Mouse (Mus musculus) embryonic facial prominence, embryonic 11.5 days (tissue): Measurements from ENCODE around the gene Hist1h3h. TPM values are rescaled to one million over a fixed set of nuclear protein-coding genes. Genes with fewer than 3 reads are reported as not detected.
"Not testable (repeated sequence)": the region's sequence is repeated elsewhere in the genome, so short reads cannot be mapped to it uniquely, and the experiment has no call there.

Experiments used
- ATAC-seq: fragments of 200-750 bp; cut with Nextera tagmentation; replicated peaks from 2 replicates; pipeline ENCODE4 v1.8.0; 2017; ENCODE audit warnings: low read depth; ENCODE audit not compliant: insufficient number of reproducible peaks, low FRiP score, low TSS enrichment
- DNase-seq: peaks from one replicate; pipeline ENCODE4 v3.0.0-alpha.2; 2015; ENCODE audit warnings: low spot score
- H3K27ac ChIP-seq: fragments of 300-500 bp; sonication (generic); replicated peaks from 2 replicates; pipeline ENCODE4 v1.5.1; 2014; ENCODE audit warnings: mild to moderate bottlenecking, low read depth, low read length, control low read depth
- H3K27me3 ChIP-seq: fragments of 300-500 bp; sonication (generic); 2 replicates; pipeline ENCODE4 v1.6.1; 2014; ENCODE audit warnings: mild to moderate bottlenecking, low read length, moderate library complexity, mixed read lengths; ENCODE audit not compliant: control insufficient read depth, insufficient read depth
- H3K36me3 ChIP-seq: fragments of 300-500 bp; sonication (generic); replicated peaks from 2 replicates; pipeline ENCODE4 v1.6.1; 2014; ENCODE audit warnings: low read depth, mild to moderate bottlenecking, low read length, moderate library complexity, mixed read lengths; ENCODE audit not compliant: control insufficient read depth, insufficient read depth
- H3K4me1 ChIP-seq: fragments of 300-500 bp; sonication (generic); 2 replicates; pipeline ENCODE4 v1.6.1; 2014; ENCODE audit warnings: low read length, mixed read lengths; ENCODE audit not compliant: control insufficient read depth, insufficient read depth
- H3K4me2 ChIP-seq: fragments of 300-500 bp; sonication (generic); 2 replicates; pipeline ENCODE4 v1.6.1; 2014; ENCODE audit warnings: low read depth, mild to moderate bottlenecking, control low read depth, low read length, moderate library complexity
- H3K4me3 ChIP-seq: fragments of 300-500 bp; sonication (generic); 2 replicates; pipeline ENCODE4 v1.5.1; 2014; ENCODE audit warnings: low read depth, low read length, control low read depth
- H3K9ac ChIP-seq: fragments of 300-500 bp; sonication (generic); replicated peaks from 2 replicates; pipeline ENCODE4 v1.6.1; 2014; ENCODE audit warnings: mild to moderate bottlenecking, control low read depth, low read length
- H3K9me3 ChIP-seq: fragments of 300-500 bp; sonication (generic); replicated peaks from 2 replicates; pipeline ENCODE4 v1.6.1; 2016; ENCODE audit warnings: mild to moderate bottlenecking, low read length, inconsistent platforms, mixed read lengths; ENCODE audit not compliant: control insufficient read depth
- WGBS: fragments of 180-500 bp; shearing (Covaris S2); extraction: QIAGEN DNeasy Blood & Tissue Kit; methylation state at CpG from one replicate; pipeline ENCODE4 v1.1.7; 2014; 5-methylcytosine and 5-hydroxymethylcytosine counted together
- polyA plus RNA-seq: library from polyadenylated mRNA; unstranded; fragments of >200 nt; fragmentation: Nextera tagmentation; extraction: Ambion mirVana; gene quantifications from 2 replicates; pipeline ENCODE4 v1.2.1, GENCODE M21; 2014

Hist1h3h gene
- polyA plus RNA-seq, 1 experiment from 2014 or later = 14.7 TPM

GRCm38 (mm10) chr13:21745006-21745405 lies 27.5 kb downstream of the Hist1h3h start:
- no peaks in the 10 kb centered on the region for H3K27me3 ChIP-seq
- H3K9ac ChIP-seq = no peak overlapping the region
- DNase-seq = no peak
- H3K4me3 ChIP-seq = no peak overlapping the region
- H3K27ac ChIP-seq = no peak overlapping the region
- H3K4me1 ChIP-seq = no peaks in the 10 kb centered on the region
- 84% methylated on average over 1 of the region's 1 CpGs for WGBS
- ATAC-seq = no peak
- no peaks in the 10 kb centered on the region for H3K36me3 ChIP-seq
- H3K4me2 ChIP-seq = no peak overlapping the region
- H3K9me3 ChIP-seq = no peaks in the 10 kb centered on the region

GRCm38 (mm10) chr13:21749387-21750158 lies 32.1 kb downstream of the Hist1h3h start:
- Histone ChIP-seq H3K9me3 (no peaks in the 10 kb centered on the region), H3K4me1 (no peaks in the 10 kb centered on the region), H3K4me3 (peak overlapping the region; percentile 56), H3K4me2 (peak overlapping the region; percentile 87), H3K27ac (peak overlapping the region; percentile 97), H3K27me3 (no peaks in the 10 kb centered on the region), H3K36me3 (no peaks in the 10 kb centered on the region), H3K9ac (peak overlapping the region; percentile 65)
- DNase-seq (peak; percentile 69), ATAC-seq (no peak; the same call in 1 of the 2 replicates)
- 5% methylated on average over 5 of the region's 5 CpGs for WGBS

GRCm38 (mm10) chr13:21750159-21751017 lies 32.9 kb downstream of the Hist1h3h start, which contains the start of gene Hist1h4k:
Gene Hist1h4k (minus strand): TSS chr13:21750505.
- not testable (repeated sequence) for H3K9me3 ChIP-seq, H3K4me1 ChIP-seq, H3K27me3 ChIP-seq, H3K36me3 ChIP-seq
- DNase-seq = peak; percentile 94
- H3K4me2 ChIP-seq = peak within 1 kb of the TSS; percentile 87
- peak within 1 kb of the TSS; percentile 65 for H3K9ac ChIP-seq
- under 1% methylated on average over 40 of the region's 56 CpGs for WGBS
- peak within 1 kb of the TSS; percentile 97 for H3K27ac ChIP-seq
- peak within 1 kb of the TSS; percentile 56 for H3K4me3 ChIP-seq
- ATAC-seq = peak; percentile 89

GRCm38 (mm10) chr13:21751417-21751816 lies 34.0 kb downstream of the Hist1h3h start:
- Histone ChIP-seq H3K36me3 (no peaks in the 10 kb centered on the region), H3K4me1 (no peaks in the 10 kb centered on the region), H3K9me3 (no peaks in the 10 kb centered on the region), H3K27me3 (no peaks in the 10 kb centered on the region), H3K9ac (no peak overlapping the region), H3K4me2 (no peak overlapping the region), H3K27ac (peak overlapping the region; percentile 52; the same call in 1 of the 2 replicates), H3K4me3 (no peak overlapping the region)
- DNase-seq (no peak), ATAC-seq (no peak)

GRCm38 (mm10) chr13:21751827-21752226 lies 34.4 kb downstream of the Hist1h3h start:
- 66% methylated on average over 3 of the region's 3 CpGs for WGBS
- H3K4me2 ChIP-seq = no peak overlapping the region; the same call in 1 of the 2 replicates

GRCm38 (mm10) chr13:21752356-21752755 lies 34.9 kb downstream of the Hist1h3h start:
- H3K9ac ChIP-seq = no peak overlapping the region; the same call in 1 of the 2 replicates
- 47% methylated on average over 3 of the region's 3 CpGs for WGBS
- peak; percentile 42 for DNase-seq
- H3K4me3 ChIP-seq = no peak overlapping the region
- no peak overlapping the region; the same call in 1 of the 2 replicates for H3K4me2 ChIP-seq
- no peaks in the 10 kb centered on the region for H3K9me3 ChIP-seq
- no peaks in the 10 kb centered on the region for H3K27me3 ChIP-seq
- no peaks in the 10 kb centered on the region for H3K36me3 ChIP-seq
- no peak for ATAC-seq
- no peaks in the 10 kb centered on the region for H3K4me1 ChIP-seq
- peak overlapping the region; percentile 89 for H3K27ac ChIP-seq

More at GRCm38 (mm10) chr13:21751827-21752226, 34.4 kb downstream of the Hist1h3h start:
- no peaks in the 10 kb centered on the region for H3K9me3 ChIP-seq
- H3K27ac ChIP-seq = peak overlapping the region; percentile 89; the same call in 1 of the 2 replicates
- no peak overlapping the region for H3K9ac ChIP-seq
- DNase-seq (no peak), ATAC-seq (no peak)
- H3K36me3 ChIP-seq = no peaks in the 10 kb centered on the region
- no peaks in the 10 kb centered on the region for H3K4me1 ChIP-seq
- no peaks in the 10 kb centered on the region for H3K27me3 ChIP-seq
- H3K4me3 ChIP-seq = no peak overlapping the region

GRCm38 (mm10) chr13:21753051-21753523 lies 35.6 kb downstream of the Hist1h3h start:
- peak; percentile 59 for DNase-seq
- Histone ChIP-seq H3K4me3 (peak overlapping the region; percentile 40), H3K27ac (peak overlapping the region; percentile 89), H3K27me3 (no peaks in the 10 kb centered on the region), H3K9ac (peak overlapping the region; percentile 70), H3K9me3 (no peaks in the 10 kb centered on the region), H3K4me1 (no peaks in the 10 kb centered on the region), H3K4me2 (peak overlapping the region; percentile 64), H3K36me3 (no peaks in the 10 kb centered on the region)
- no peak for ATAC-seq
- WGBS = 4% methylated on average over 9 of the region's 10 CpGs
